Mouse (Mus musculus) ES-E14 (cell line): ENCODE measurements around the gene Cntnap5a. TPM values are rescaled to one million over a fixed set of nuclear protein-coding genes. Genes with fewer than 3 reads are reported as not detected.

Experiments
- DNase-seq: peaks from one replicate; pipeline ENCODE4 v3.0.0-alpha.2; 2013; ENCODE audit warnings: low read depth, low spot score
- H3K27ac ChIP-seq: 2 replicates; pipeline ENCODE4 v1.5.1; 2012; ENCODE audit warnings: low read depth, mild to moderate bottlenecking, low read length, moderate library complexity, mixed read lengths; ENCODE audit not compliant: poor library complexity, insufficient read depth, severe bottlenecking
- H3K36me3 ChIP-seq: 2 replicates; pipeline ENCODE4 v1.6.1; 2012; ENCODE audit warnings: mild to moderate bottlenecking, low read length, moderate library complexity, mixed read lengths; ENCODE audit not compliant: control insufficient read depth, poor library complexity, insufficient read depth, severe bottlenecking
- H3K4me1 ChIP-seq, 2 experiments: fragments of 150-350 bp in 1 of 2; sonication (generic) in 1 of 2; 2 replicates each; pipeline ENCODE4 v1.6.1; 2012; ENCODE audit warnings: low read length in 2 of 2, mild to moderate bottlenecking in 1 of 2, mixed read lengths in 1 of 2; ENCODE audit not compliant: control insufficient read depth in 2 of 2, insufficient read depth in 2 of 2, poor library complexity in 1 of 2
- H3K4me3 ChIP-seq, 2 experiments: fragments of 150-350 bp in 1 of 2; sonication (generic) in 1 of 2; 2 replicates each; pipeline ENCODE4 v1.5.1; 2012; ENCODE audit warnings: low read length in 2 of 2, low read depth in 1 of 2, mild to moderate bottlenecking in 1 of 2, mixed read lengths in 1 of 2; ENCODE audit not compliant: insufficient read depth in 1 of 2, poor library complexity in 1 of 2, severe bottlenecking in 1 of 2
- H3K9ac ChIP-seq: 2 replicates; pipeline ENCODE4 v1.6.1; 2012; ENCODE audit warnings: low read depth, mild to moderate bottlenecking, low read length, mixed read lengths; ENCODE audit not compliant: poor library complexity, insufficient read depth, severe bottlenecking
- H3K9me3 ChIP-seq: fragments of 150-350 bp; sonication (generic); 2 replicates; pipeline ENCODE4 v1.6.1; 2012; ENCODE audit warnings: low read depth, mild to moderate bottlenecking, low read length; ENCODE audit not compliant: control insufficient read depth, insufficient read depth
- CHD2 ChIP-seq: IDR thresholded peaks from 2 replicates; pipeline ENCODE4 v1.6.1; 2014; ENCODE audit warnings: mild to moderate bottlenecking, low read depth, low read length, inconsistent platforms
- HCFC1 ChIP-seq: IDR thresholded peaks from 2 replicates; pipeline ENCODE4 v1.6.1; 2012; ENCODE audit warnings: low read length, inconsistent platforms, borderline replicate concordance; ENCODE audit not compliant: insufficient read depth
- MAFK ChIP-seq: IDR thresholded peaks from 2 replicates; pipeline ENCODE4 v1.6.1; 2014; ENCODE audit warnings: mild to moderate bottlenecking, low read depth, low read length, inconsistent platforms; ENCODE audit not compliant: insufficient read depth
- ZC3H11A ChIP-seq: IDR thresholded peaks from 2 replicates; pipeline ENCODE4 v1.6.1; 2012; ENCODE audit warnings: low read depth, mild to moderate bottlenecking, inconsistent platforms, low read length, borderline replicate concordance
- ZNF384 ChIP-seq: IDR thresholded peaks from 2 replicates; pipeline ENCODE4 v1.6.1; 2012; ENCODE audit warnings: low read depth, low read length, inconsistent platforms
- in situ Hi-C, 2 experiments: fragments of 600-800 bp; cut with MboI; formaldehyde crosslinking; loops; one replicate each; pipeline ENCODE4 v1.15.1; 2025; ENCODE audit warnings: low sequenced_read_pairs in 2 of 2, inconsistent platforms in 1 of 2; ENCODE audit not compliant: unreplicated experiment in 2 of 2
- total RNA-seq: library from RNA; depleted of rRNA; stranded (reverse); fragments of 300-350 nt; gene quantifications from 2 replicates; pipeline ENCODE4 v1.2.3, GENCODE M21; 2012

The Cntnap5a gene
- total RNA-seq, 1 experiment = not detected

DNA sequence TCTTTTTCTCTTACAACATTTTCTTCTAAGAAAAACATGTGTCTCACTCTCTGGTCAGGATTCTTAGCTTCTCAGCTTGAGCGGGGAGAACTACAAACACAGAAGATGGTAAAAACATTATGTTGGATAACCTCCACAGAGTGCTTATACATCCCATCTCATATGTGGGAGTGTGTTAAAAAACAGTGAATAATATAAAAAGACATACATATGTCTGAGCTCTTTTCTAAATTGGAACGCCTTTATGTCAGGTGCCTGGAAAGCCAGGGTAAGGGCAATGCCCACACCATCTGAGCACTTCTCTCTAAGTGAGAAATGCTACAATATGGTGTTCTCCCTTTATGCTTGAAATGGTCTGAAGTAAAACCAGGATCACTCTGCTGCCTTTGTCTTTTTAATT is 507.7 kb downstream of the Cntnap5a start:
- no peaks in the 10 kb centered on the region for H3K36me3 ChIP-seq
- TF ChIP-seq MAFK (no peak), ZC3H11A (no peak), CHD2 (no peak), HCFC1 (no peak), ZNF384 (no peak)

GRCm38 (mm10) chr1:116216883-116217282 is 532.3 kb downstream of the Cntnap5a start:
- Histone ChIP-seq H3K36me3 (no peaks in the 10 kb centered on the region), H3K9ac (no peak overlapping the region), H3K4me1 (no peaks in the 10 kb centered on the region), H3K9me3 (no peaks in the 10 kb centered on the region), H3K4me3 (no peak overlapping the region), H3K27ac (no peak overlapping the region)
- no peak for DNase-seq
- TF ChIP-seq ZNF384 = no peak
- no peak for TF ChIP-seq ZC3H11A
- no peak for TF ChIP-seq CHD2
- no peak for TF ChIP-seq MAFK
- no peak for TF ChIP-seq HCFC1
- in situ Hi-C loops = no loop called here

More for the DNA sequence above, 507.7 kb downstream of the Cntnap5a start:
- Histone ChIP-seq H3K27ac (no peak overlapping the region), H3K4me3 (no peak overlapping the region), H3K9ac (no peak overlapping the region), H3K9me3 (no peaks in the 10 kb centered on the region), H3K4me1 (no peaks in the 10 kb centered on the region)
- no peak for DNase-seq
- in situ Hi-C loops = no loop called here

DNA sequence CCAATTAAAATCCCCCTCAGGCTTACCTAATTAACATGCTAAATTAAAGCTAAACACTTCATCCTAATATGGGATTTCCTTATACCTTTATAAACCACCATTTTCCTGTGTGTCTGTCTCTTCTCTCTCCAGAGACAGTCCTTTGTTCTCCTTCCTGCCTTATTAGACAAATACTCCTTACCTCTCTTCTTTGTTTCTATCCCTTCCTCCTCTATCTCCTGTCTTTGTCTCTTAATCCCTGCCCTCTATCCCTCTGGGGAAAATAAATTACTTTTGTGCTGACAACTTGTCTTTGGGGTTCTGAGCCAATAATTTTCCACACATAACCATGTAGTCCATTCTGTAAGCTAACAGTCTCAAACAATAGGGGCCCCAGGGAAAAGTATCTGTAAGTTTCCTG is 556.0 kb downstream of the Cntnap5a start:
- in situ Hi-C loops = no loop called here
- Histone ChIP-seq H3K27ac (no peak overlapping the region), H3K9ac (no peak overlapping the region), H3K4me3 (no peak overlapping the region), H3K4me1 (no peaks in the 10 kb centered on the region), H3K36me3 (no peaks in the 10 kb centered on the region), H3K9me3 (no peaks in the 10 kb centered on the region)
- DNase-seq = no peak
- TF ChIP-seq ZNF384 (no peak), ZC3H11A (no peak), MAFK (no peak), HCFC1 (no peak), CHD2 (no peak)

DNA sequence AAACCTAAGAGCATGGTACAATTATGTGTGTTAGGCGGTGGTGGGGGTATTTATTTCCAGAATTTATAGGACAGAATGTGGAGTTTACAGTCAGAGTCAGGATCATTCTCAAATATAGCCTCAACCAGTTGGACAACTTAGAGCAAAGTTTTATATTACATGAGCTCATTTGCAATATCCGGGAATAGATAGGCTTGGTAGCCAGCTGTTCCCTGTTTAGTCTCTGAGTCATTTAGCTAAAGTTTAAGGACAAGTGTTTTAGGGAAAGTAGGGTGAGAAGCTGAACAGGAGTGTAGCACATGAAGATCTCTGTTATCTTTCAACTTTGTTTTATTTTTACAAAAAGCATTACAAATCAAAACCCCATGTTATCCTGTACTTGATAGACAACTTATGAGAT is 559.3 kb downstream of the Cntnap5a start:
- H3K4me3 ChIP-seq = no peak overlapping the region
- H3K9me3 ChIP-seq = no peaks in the 10 kb centered on the region
- TF ChIP-seq ZC3H11A = no peak
- no peak for TF ChIP-seq MAFK
- TF ChIP-seq CHD2 = no peak
- no peak for TF ChIP-seq ZNF384
- TF ChIP-seq HCFC1 = no peak
- H3K36me3 ChIP-seq = no peaks in the 10 kb centered on the region
- no peak overlapping the region for H3K9ac ChIP-seq
- H3K27ac ChIP-seq = no peak overlapping the region
- no peak for DNase-seq
- H3K4me1 ChIP-seq = no peaks in the 10 kb centered on the region
- in situ Hi-C loops = no loop called here

DNA sequence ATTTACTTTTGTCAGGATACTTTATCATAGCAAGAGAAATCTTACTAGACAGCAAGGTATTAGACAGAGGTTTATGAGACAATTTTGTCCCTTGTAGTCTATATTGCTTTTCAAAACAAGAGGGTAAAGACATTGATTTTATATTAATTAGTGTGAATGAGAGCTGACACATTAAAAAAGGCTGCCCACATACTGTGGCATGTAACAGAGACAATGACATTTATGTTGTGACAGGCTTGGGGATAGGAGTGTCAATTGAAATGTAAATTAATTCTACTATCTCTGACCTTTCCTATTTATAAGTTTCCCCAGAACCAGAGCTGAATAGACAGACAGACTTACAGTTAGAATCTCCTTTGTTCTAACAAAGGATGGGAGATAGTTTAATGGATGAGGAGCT is 596.6 kb downstream of the Cntnap5a start:
- H3K4me1 ChIP-seq = no peaks in the 10 kb centered on the region
- no peaks in the 10 kb centered on the region for H3K36me3 ChIP-seq
- no peaks in the 10 kb centered on the region for H3K9me3 ChIP-seq
- no peak overlapping the region for H3K9ac ChIP-seq
- TF ChIP-seq ZC3H11A (no peak), ZNF384 (no peak), CHD2 (no peak), MAFK (no peak)
- H3K27ac ChIP-seq = no peak overlapping the region
- H3K4me3 ChIP-seq = no peak overlapping the region
- in situ Hi-C loops = no loop called here
- no peak for DNase-seq
